In the genomic region with DNA sequence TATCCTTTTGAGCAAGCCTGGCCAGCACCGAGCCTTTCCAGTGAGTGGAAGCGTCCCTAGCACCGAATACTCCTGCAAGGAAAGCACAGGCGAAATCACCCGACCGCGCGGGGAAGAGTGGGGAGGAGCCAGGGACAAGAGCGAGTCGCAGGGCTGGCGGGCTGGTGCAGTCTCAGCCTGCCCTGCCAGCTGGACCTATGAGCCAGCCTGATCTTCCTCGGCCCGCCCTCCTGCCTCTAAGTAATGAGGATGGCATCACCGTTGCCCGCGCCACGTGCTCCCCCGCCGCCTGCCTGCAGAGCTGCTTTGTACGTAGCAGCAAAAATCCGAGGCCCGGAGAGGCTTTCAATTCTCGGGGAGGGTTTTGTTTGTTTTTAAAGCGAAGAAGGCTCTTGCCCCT, we compare ENCODE assay signal across 8 mouse cellular contexts. TPM values are rescaled to one million over a fixed set of nuclear protein-coding genes. Genes with fewer than 3 reads are reported as not detected.
A peak's percentile ranks its signal among the peaks of the same experiment; 100 is the strongest.
DNase-seq lines count a peak whose midpoint lies in the region; ATAC-seq and TF ChIP-seq lines count a peak whose summit lies in the region.

No protein-coding gene starts in this region.

- intact Hi-C loops in heart, postnatal 36 days (cut with DNase I), result loop anchor here (2.0 kb wide), 1 partner anchor 19 kb away; no protein-coding TSS in a partner anchor

- peak overlapping the region; percentile 62 for H3K4me2 ChIP-seq in forebrain, embryonic 16.5 days (ENCODE audit: low read length)
- H3K4me2 ChIP-seq in lung, embryonic 16.5 days (ENCODE audit: low read depth, low read length), result peak overlapping the region; percentile 64

- peak; percentile 95 for ATAC-seq in forebrain, embryonic 16.5 days
- peak; percentile 86 for ATAC-seq in lung, embryonic 16.5 days (ENCODE audit: low read depth)

- peaks cover 6% of the 10 kb centered on the region; the same call in 1 of the 2 replicates for H3K36me3 ChIP-seq in ES-E14 (ENCODE audit: control insufficient read depth, insufficient read depth, low read length, poor library complexity, severe bottlenecking)
- H3K36me3 ChIP-seq in forebrain, embryonic 16.5 days (ENCODE audit: control insufficient read depth, insufficient read depth), result no peaks in the 10 kb centered on the region
- peaks cover under 1% of the 10 kb centered on the region; the same call in 1 of the 2 replicates for H3K36me3 ChIP-seq in lung, embryonic 16.5 days (ENCODE audit: control insufficient read depth, insufficient read depth, low read length)
- H3K36me3 ChIP-seq in thymus, adult 2 months (ENCODE audit: control insufficient read depth, insufficient read depth, low read length), result peaks cover 5% of the 10 kb centered on the region; the same call in 1 of the 2 replicates

- no peak for TF ChIP-seq CTCF in cerebellum, adult 2 months (IDR thresholded peaks at IDR 0.05; ENCODE audit: borderline replicate concordance, insufficient read depth, low read depth, low read length)
- no peak for TF ChIP-seq CTCF in thymus, adult 2 months (IDR thresholded peaks at IDR 0.05; ENCODE audit: borderline replicate concordance, control insufficient read depth, extremely low read depth, insufficient read depth, low read length, poor library complexity)

- peak overlapping the region; percentile 62; the same call in 1 of the 2 replicates for H3K9ac ChIP-seq in ES-E14 (ENCODE audit: insufficient read depth, low read depth, low read length, poor library complexity, severe bottlenecking)
- H3K9ac ChIP-seq in forebrain, embryonic 16.5 days (replicated peaks; ENCODE audit: low read depth, low read length), result peak overlapping the region; percentile 44
- peak overlapping the region; percentile 59 for H3K9ac ChIP-seq in lung, embryonic 16.5 days (ENCODE audit: low read length)

- in situ Hi-C loops in ES-E14 (cut with MboI; ENCODE audit: low sequenced_read_pairs in 2 of 2, unreplicated experiment in 2 of 2), result no loop called here

- DNase-seq in ES-E14 (ENCODE audit: low read depth, low spot score), result no peak
- peak; percentile 93 to 97 for DNase-seq in cerebellum, adult 2 months
- peak; percentile 77 to 79 for DNase-seq in heart, postnatal 36 days
- DNase-seq in layer of hippocampus, adult 9-11 months, result peak; percentile 96
- peak; percentile 87 for DNase-seq in ovary, adult 18-20 months (ENCODE audit: low spot score)
- DNase-seq in thymus, adult 2 months, result peak; percentile 78

- WGBS in cerebellum, adult 2 months, result 1% methylated on average over 24 of the region's 24 CpGs
- 0% methylated on average over 24 of the region's 24 CpGs for WGBS in forebrain, embryonic 16.5 days
- WGBS in lung, embryonic 16.5 days, result 3% methylated on average over 24 of the region's 24 CpGs
- WGBS in thymus, adult 2 months, result 3% methylated on average over 24 of the region's 24 CpGs

- TF ChIP-seq POLR2A in cerebellum, adult 2 months (IDR thresholded peaks at IDR 0.05; ENCODE audit: borderline replicate concordance, insufficient read depth, low read length), result peak; percentile 40; the same call in 1 of the 2 replicates
- TF ChIP-seq POLR2A in thymus, adult 2 months (IDR thresholded peaks at IDR 0.05; ENCODE audit: control insufficient read depth, extremely low read depth, insufficient read depth, low read length, poor library complexity), result no peak

- H3K4me3 ChIP-seq in ES-E14 (ENCODE audit: insufficient read depth in 1 of 2, low read depth in 1 of 2, low read length in 2 of 2, poor library complexity in 1 of 2, severe bottlenecking in 1 of 2), result peak overlapping the region; percentile 2 to 39; a peak in 3 of 4 replicates
- H3K4me3 ChIP-seq in cerebellum, adult 2 months (replicated peaks; ENCODE audit: insufficient read depth, low read depth, low read length), result peak overlapping the region; percentile 47
- peak overlapping the region; percentile 34 for H3K4me3 ChIP-seq in forebrain, embryonic 16.5 days (replicated peaks; ENCODE audit: low read length)
- H3K4me3 ChIP-seq in lung, embryonic 16.5 days (ENCODE audit: low read length), result peak overlapping the region; percentile 30
- no peak overlapping the region for H3K4me3 ChIP-seq in thymus, adult 2 months (ENCODE audit: control insufficient read depth, insufficient read depth, low read length)

- no peaks in the 10 kb centered on the region for H3K27me3 ChIP-seq in cerebellum, adult 2 months (ENCODE audit: control insufficient read depth, insufficient read depth, low read length)
- H3K27me3 ChIP-seq in forebrain, embryonic 16.5 days (replicated peaks; ENCODE audit: control insufficient read depth, insufficient read depth, low read length), result no peaks in the 10 kb centered on the region
- H3K27me3 ChIP-seq in lung, embryonic 16.5 days (ENCODE audit: control insufficient read depth, insufficient read depth, low read depth, low read length), result no peaks in the 10 kb centered on the region
- no peaks in the 10 kb centered on the region for H3K27me3 ChIP-seq in thymus, adult 2 months (ENCODE audit: control insufficient read depth, insufficient read depth, low read length)

- H3K27ac ChIP-seq in ES-E14 (ENCODE audit: insufficient read depth, low read depth, low read length, poor library complexity, severe bottlenecking), result no peak overlapping the region
- peak overlapping the region; percentile 82 for H3K27ac ChIP-seq in cerebellum, adult 2 months (ENCODE audit: insufficient read depth, low read length)
- H3K27ac ChIP-seq in forebrain, embryonic 16.5 days (ENCODE audit: low read length), result peak overlapping the region; percentile 69
- H3K27ac ChIP-seq in lung, embryonic 16.5 days (ENCODE audit: low read length), result peak overlapping the region; percentile 64
- H3K27ac ChIP-seq in thymus, adult 2 months (ENCODE audit: control insufficient read depth, insufficient read depth, low read length), result no peak overlapping the region

- H3K4me1 ChIP-seq in ES-E14 (ENCODE audit: control insufficient read depth in 2 of 2, insufficient read depth in 2 of 2, low read length in 2 of 2, poor library complexity in 1 of 2), result peaks cover 13 to 58% of the 10 kb centered on the region in 2 experiments
- peaks cover 68% of the 10 kb centered on the region for H3K4me1 ChIP-seq in cerebellum, adult 2 months (ENCODE audit: control insufficient read depth, insufficient read depth, low read length)
- peaks cover 68% of the 10 kb centered on the region for H3K4me1 ChIP-seq in forebrain, embryonic 16.5 days (replicated peaks; ENCODE audit: control insufficient read depth, insufficient read depth, low read length)
- H3K4me1 ChIP-seq in lung, embryonic 16.5 days (replicated peaks; ENCODE audit: control insufficient read depth, insufficient read depth, low read length), result peaks cover 88% of the 10 kb centered on the region
- peaks cover 46% of the 10 kb centered on the region for H3K4me1 ChIP-seq in thymus, adult 2 months (replicated peaks; ENCODE audit: control insufficient read depth, insufficient read depth, low read length)

- H3K9me3 ChIP-seq in ES-E14 (ENCODE audit: control insufficient read depth, insufficient read depth, low read depth, low read length), result no peaks in the 10 kb centered on the region
- H3K9me3 ChIP-seq in forebrain, embryonic 16.5 days (ENCODE audit: control insufficient read depth, low read length), result no peaks in the 10 kb centered on the region
- no peaks in the 10 kb centered on the region for H3K9me3 ChIP-seq in lung, embryonic 16.5 days (ENCODE audit: control insufficient read depth, low read length)

TF ChIP-seq in ES-E14, 5 proteins besides CTCF, POLR2A, EP300 and RAD21:
- no peak for TF ChIP-seq HCFC1 (IDR thresholded peaks at IDR 0.05; ENCODE audit: borderline replicate concordance, insufficient read depth, low read length)
- no peak for TF ChIP-seq MAFK (IDR thresholded peaks at IDR 0.05; ENCODE audit: insufficient read depth, low read depth, low read length)
- no peak for TF ChIP-seq ZC3H11A (IDR thresholded peaks at IDR 0.05; ENCODE audit: borderline replicate concordance, low read depth, low read length)
- no peak for TF ChIP-seq ZNF384 (IDR thresholded peaks at IDR 0.05; ENCODE audit: low read depth, low read length)
- TF ChIP-seq CHD2 (IDR thresholded peaks at IDR 0.05; ENCODE audit: low read depth, low read length), result no peak
TF ChIP-seq in ES-E14: peak in this region for 0.

RNA-seq across cellular contexts. Expression of a gene that starts 22.5 kb away (rescaled TPM):
- total RNA-seq in ES-E14 (2012; rRNA removed), result 93.5 and 96.0 TPM in 2 replicates
- polyA plus RNA-seq in cerebellum, adult 2 months (2012; rRNA removed), result 421 and 445 TPM in 2 replicates
- polyA plus RNA-seq in forebrain, embryonic 16.5 days (2015; fragmentation: Nextera tagmentation; extraction: Ambion mirVana), result 166 and 186 TPM in 2 replicates
- total RNA-seq in heart, postnatal 36 days (2021), result 100 to 1,000 TPM; 206 to 209 TPM
- polyA plus RNA-seq in lung, embryonic 16.5 days (2015; fragmentation: Nextera tagmentation; extraction: Ambion mirVana), result 195 and 205 TPM in 2 replicates
- polyA plus RNA-seq in thymus, adult 2 months (2012; rRNA removed), result 37.4 and 38.0 TPM in 2 replicates

Comparison
In these comparisons a context has a peak if more than half of its experiments do, and no peak if none do; other contexts are left out.
1. H3K27ac ChIP-seq: peak in cerebellum, adult 2 months (single experiment), forebrain, embryonic 16.5 days (single experiment) and lung, embryonic 16.5 days (single experiment); none in ES-E14 (single experiment) and thymus, adult 2 months (single experiment).
2. Peak in every context shown above with its lines, with median percentiles within 50 percentile points of each other: H3K9ac ChIP-seq.